Mouse (Mus musculus) mature B cell (primary cell): ENCODE measurements around the gene Ch25h.

Experiments
- in situ Hi-C: fragments of 300-500 bp; cut with MboI; formaldehyde crosslinking; loops from 2 replicates; pipeline ENCODE4 v1.14.3; 2019

Gene Ch25h

GRCm38 (mm10) chr19:34468794-34469193, 6.2 kb downstream of the Ch25h start:
- in situ Hi-C loops, result no loop called here

- in situ Hi-C loops, result no loop called here
Observed at GRCm38 (mm10) chr19:34468216-34468615, 6.7 kb downstream of the Ch25h start.

- in situ Hi-C loops, result no loop called here
Observed at GRCm38 (mm10) chr19:34464453-34464852, 10.5 kb downstream of the Ch25h start.

GRCm38 (mm10) chr19:34461451-34462019, 13.4 kb downstream of the Ch25h start:
- in situ Hi-C loops, result no loop called here

- in situ Hi-C loops, result no loop called here
Observed at GRCm38 (mm10) chr19:34450784-34451370, 24.1 kb downstream of the Ch25h start.

GRCm38 (mm10) chr19:34448851-34449250, 26.1 kb downstream of the Ch25h start:
- in situ Hi-C loops, result no loop called here

- in situ Hi-C loops, result no loop called here
Observed at GRCm38 (mm10) chr19:34445410-34446012, 29.5 kb downstream of the Ch25h start.

- in situ Hi-C loops, result no loop called here
Observed at GRCm38 (mm10) chr19:34444785-34445184, 30.2 kb downstream of the Ch25h start.

- in situ Hi-C loops, result no loop called here
Observed at GRCm38 (mm10) chr19:34441979-34442378, 33.0 kb downstream of the Ch25h start.

GRCm38 (mm10) chr19:34435197-34435611, 39.8 kb downstream of the Ch25h start:
- in situ Hi-C loops, result no loop called here

GRCm38 (mm10) chr19:34431314-34431713, 43.6 kb downstream of the Ch25h start:
- in situ Hi-C loops, result no loop called here

- in situ Hi-C loops, result no loop called here
Observed at GRCm38 (mm10) chr19:34423783-34424335, 51.1 kb downstream of the Ch25h start.
